Mouse (Mus musculus) pancreas, adult 10 weeks (tissue): Measurements from ENCODE around the gene Ang5. TPM values are rescaled to one million over a fixed set of nuclear protein-coding genes. Genes with fewer than 3 reads are reported as not detected.

ENCODE experiments used
- polyA plus RNA-seq: library from polyadenylated mRNA; stranded (reverse); fragments of 350-450 nt; fragmentation: Illumina TruSeq; extraction: RNeasy Lipid Tissue Mini Kit (QIAGEN cat#74804); gene quantifications from one replicate; pipeline ENCODE4 v1.2.3, GENCODE M21; 2015; ENCODE audit warnings: low read depth, low replicate concordance; ENCODE audit not compliant: insufficient read depth

The Ang5 gene
- polyA plus RNA-seq: not detected

GRCm38 (mm10) chr14:43956769-43957168 is at the start of gene Ang5:
Gene Ang5, plus strand, starts transcription at chr14:43957069.

GRCm38 (mm10) chr14:43923459-43923858 is 33.4 kb upstream of the Ang5 start, which contains the start of gene Ear10:
Gene Ear10, minus strand, starts transcription at chr14:43923559.

GRCm38 (mm10) chr14:43924688-43925403 is 32.0 kb upstream of the Ang5 start, which contains the start of gene Gm8113:
Gene Gm8113, plus strand, starts transcription at chr14:43925390.

GRCm38 (mm10) chr14:44002169-44002568 is 45.3 kb downstream of the Ang5 start, which contains the start of gene Ang6:
Gene Ang6, minus strand, starts transcription at chr14:44002269.

Other genes starting within 250 kb of the Ang5 start
- not detected for gene Gm16506, start 229.6 kb upstream of the Ang5 start, polyA plus RNA-seq
- not detected for gene Gm6526, start 209.2 kb upstream of the Ang5 start, polyA plus RNA-seq
- not detected for gene Gm8180, start 172.3 kb upstream of the Ang5 start, polyA plus RNA-seq
- gene Ear1, start 81.6 kb upstream of the Ang5 start, polyA plus RNA-seq: not detected
- gene Ear10, start 33.5 kb upstream of the Ang5 start, polyA plus RNA-seq: not detected
- 1.2 TPM for gene Gm8113, start 31.7 kb upstream of the Ang5 start, polyA plus RNA-seq
- gene Ang6, start 45.2 kb downstream of the Ang5 start, polyA plus RNA-seq: not detected
- gene Ear2, start 145.6 kb downstream of the Ang5 start, polyA plus RNA-seq: 4.0 TPM
- not detected for gene Gm3327, start 166.8 kb downstream of the Ang5 start, polyA plus RNA-seq
- not detected for gene Gm8212, start 240.6 kb downstream of the Ang5 start, polyA plus RNA-seq